ENCODE assay signal across 17 mouse cellular contexts in genomic region chr9:5343092-5343491, GRCm38 (mm10). TPM values are rescaled to one million over a fixed set of nuclear protein-coding genes. Genes with fewer than 3 reads are reported as not detected.
"Had no signal": no experiment of that assay in that cellular context is flagged by ENCODE, and none has a peak within 500 bp of the region (broad histone marks: within the 10 kb centered on the region; RNA-seq: fewer than 3 reads in every experiment).

No protein-coding gene starts in this region.

- ATAC-seq: midbrain, embryonic 15.5 days had no signal

- H3K27me3 ChIP-seq: liver, embryonic 15.5 days; midbrain, embryonic 15.5 days; neural tube, embryonic 12.5 days had no signal

- DNase-seq: kidney, adult 11 months; kidney, adult 9 months; kidney, postnatal 36 days; layer of hippocampus, adult 9-11 months; lung, embryonic 14.5 days; lung, postnatal 10 days; retina, postnatal 1 day; right cerebral cortex, postnatal 4 days; spleen, adult 18-20 months; thymus, postnatal 36 days had no signal

- H3K9ac ChIP-seq: liver, embryonic 15.5 days; lung, embryonic 14.5 days; midbrain, embryonic 15.5 days; neural tube, embryonic 12.5 days had no signal

- H3K36me3 ChIP-seq: limb, embryonic 10.5 days; liver, embryonic 15.5 days; midbrain, embryonic 15.5 days; neural tube, embryonic 12.5 days had no signal

- H3K27ac ChIP-seq: kidney, postnatal 0 days; limb, embryonic 10.5 days; liver, embryonic 15.5 days; macrophage; midbrain, embryonic 15.5 days; neural tube, embryonic 12.5 days had no signal

- H3K4me1 ChIP-seq: limb, embryonic 10.5 days; liver, embryonic 15.5 days; midbrain, embryonic 15.5 days; neural tube, embryonic 12.5 days had no signal

- H3K4me3 ChIP-seq: limb, embryonic 10.5 days; liver, embryonic 15.5 days; midbrain, embryonic 15.5 days; neural tube, embryonic 12.5 days had no signal

- H3K4me2 ChIP-seq: liver, embryonic 15.5 days; lung, embryonic 14.5 days; midbrain, embryonic 11.5 days; midbrain, embryonic 15.5 days; neural tube, embryonic 12.5 days had no signal

- H3K9me3 ChIP-seq: limb, embryonic 10.5 days; liver, embryonic 15.5 days; midbrain, embryonic 15.5 days; neural tube, embryonic 12.5 days had no signal

RNA-seq across cellular contexts. Expression of gene Casp12, which starts 2.1 kb away (rescaled TPM):
- polyA plus RNA-seq: limb, embryonic 10.5 days had no signal
